Mouse (Mus musculus): ENCODE measurements around the gene Agap3. TPM values are rescaled to one million over a fixed set of nuclear protein-coding genes. Genes with fewer than 3 reads are reported as not detected.

The Agap3 gene
- total and polyA plus RNA-seq, 3 experiments: 78.8 to 106 (median 89.8) TPM

GRCm38 (mm10) chr5:24523806-24524205 is 71.8 kb downstream of the Agap3 start:
- no peak for DNase-seq

DNA sequence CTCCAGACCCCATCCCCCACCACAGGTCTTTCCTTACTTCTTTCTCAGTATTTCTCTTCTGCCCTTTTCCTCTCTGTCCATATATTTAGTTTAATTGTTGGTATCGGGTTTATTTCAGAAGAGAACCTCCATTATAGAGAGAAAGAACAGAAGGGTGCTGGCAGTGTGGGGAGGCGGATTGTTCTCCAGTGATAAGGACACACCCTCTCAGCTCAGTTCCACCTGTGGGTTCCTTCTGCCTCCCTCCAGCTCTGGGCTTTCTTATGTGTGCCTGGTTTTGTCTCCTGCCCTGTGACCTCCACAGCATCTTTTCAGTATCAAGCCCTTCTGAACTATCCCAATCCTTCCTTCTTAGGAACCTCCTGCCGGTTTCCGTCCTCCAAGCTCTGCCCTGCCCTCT is 72.5 kb downstream of the Agap3 start:
- no peak for DNase-seq

DNA sequence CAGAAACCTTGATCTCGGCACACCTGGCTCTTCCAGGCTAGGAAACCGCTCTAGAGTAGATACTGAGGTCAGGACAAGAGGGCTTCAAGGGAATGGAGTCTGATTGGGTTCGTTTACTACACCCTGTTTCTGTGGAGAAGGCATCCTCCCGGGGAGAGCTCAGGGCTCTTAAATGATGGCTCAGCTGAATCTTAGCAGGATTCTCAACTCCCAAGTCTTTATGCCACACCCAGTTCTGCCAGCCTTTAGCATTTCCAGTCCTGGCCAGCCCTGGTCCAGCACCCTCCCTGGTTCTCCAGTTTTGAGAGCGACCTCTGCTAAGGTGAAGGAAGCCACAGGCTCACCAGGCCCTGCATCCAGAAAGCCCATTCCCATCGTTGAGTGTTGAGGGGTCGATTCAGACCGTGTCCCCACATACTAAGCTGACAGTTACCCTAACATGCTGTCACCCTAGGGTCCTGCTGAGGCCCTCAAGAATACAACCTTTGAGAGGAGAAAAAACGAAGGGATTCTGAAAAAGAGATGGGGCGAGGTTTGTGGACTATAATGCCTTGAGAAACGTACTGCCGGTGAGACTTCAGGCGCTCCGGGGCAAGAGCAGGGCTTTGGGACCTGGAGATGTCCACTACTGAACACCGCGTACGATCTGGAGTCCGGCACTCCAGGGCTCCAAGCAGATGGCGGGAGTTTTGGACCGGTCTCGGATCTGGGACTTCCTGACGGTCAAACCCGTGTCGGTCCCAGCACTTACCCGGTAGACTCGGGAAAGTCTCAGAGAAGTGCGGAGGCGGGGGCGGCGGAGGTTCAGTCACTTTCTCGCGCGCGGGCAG is 73.6 kb downstream of the Agap3 start:
- no peak for DNase-seq

GRCm38 (mm10) chr5:24526190-24526888 is 74.4 kb downstream of the Agap3 start:
- no peak for DNase-seq

DNA sequence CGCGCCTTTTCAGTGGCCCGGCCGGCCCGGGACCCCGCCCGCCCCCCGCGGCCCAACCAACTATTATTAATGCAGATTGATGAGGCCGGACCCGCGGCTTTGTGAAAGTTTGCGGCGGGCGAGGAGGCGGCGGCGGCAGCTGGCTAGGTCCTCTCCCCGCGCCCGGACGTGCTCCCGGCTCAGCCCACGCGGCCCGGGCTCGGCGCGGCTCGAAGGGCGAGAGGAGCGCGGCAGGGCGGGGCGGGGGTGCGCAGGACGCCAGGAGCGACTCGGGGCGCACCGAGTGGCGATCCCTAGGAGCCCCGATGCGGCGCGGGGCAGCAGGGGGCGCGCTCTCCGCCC is 74.9 kb downstream of the Agap3 start, which contains the start of gene Gbx1:
Gene Gbx1, minus strand, starts transcription at position 314 of the 342 bp plus-strand sequence.
- DNase-seq: peak; percentile 51

- DNase-seq: no peak
Measured at GRCm38 (mm10) chr5:24527780-24528179, 75.8 kb downstream of the Agap3 start.

GRCm38 (mm10) chr5:24530042-24530689 is 78.2 kb downstream of the Agap3 start:
- DNase-seq: peak; percentile 91

DNA sequence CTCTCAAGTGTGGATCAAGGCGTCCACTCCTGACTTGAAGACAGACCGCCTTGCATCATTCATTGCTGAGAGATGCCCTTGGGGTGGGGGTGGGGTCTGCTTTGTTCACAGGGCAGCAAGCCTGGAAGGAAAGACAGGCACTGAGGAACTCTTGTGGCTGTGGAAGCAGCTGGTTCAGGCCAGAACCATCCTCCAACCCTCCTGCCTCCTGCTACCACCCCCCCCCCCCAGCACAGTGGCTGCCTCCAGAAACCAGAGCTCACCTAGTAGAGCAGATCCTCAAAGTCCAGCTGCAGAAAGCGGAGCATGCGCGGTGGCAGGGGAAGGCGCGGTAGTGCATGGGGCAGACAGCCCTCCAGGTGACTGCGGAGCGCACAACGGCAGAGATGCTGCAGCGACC is 81.4 kb downstream of the Agap3 start:
- DNase-seq: no peak

- DNase-seq: no peak
Measured at GRCm38 (mm10) chr5:24534292-24534691, 82.3 kb downstream of the Agap3 start.

GRCm38 (mm10) chr5:24535731-24536130 is 83.8 kb downstream of the Agap3 start:
- DNase-seq: no peak

GRCm38 (mm10) chr5:24536511-24536910 is 84.5 kb downstream of the Agap3 start:
- DNase-seq: peak; percentile 66

DNA sequence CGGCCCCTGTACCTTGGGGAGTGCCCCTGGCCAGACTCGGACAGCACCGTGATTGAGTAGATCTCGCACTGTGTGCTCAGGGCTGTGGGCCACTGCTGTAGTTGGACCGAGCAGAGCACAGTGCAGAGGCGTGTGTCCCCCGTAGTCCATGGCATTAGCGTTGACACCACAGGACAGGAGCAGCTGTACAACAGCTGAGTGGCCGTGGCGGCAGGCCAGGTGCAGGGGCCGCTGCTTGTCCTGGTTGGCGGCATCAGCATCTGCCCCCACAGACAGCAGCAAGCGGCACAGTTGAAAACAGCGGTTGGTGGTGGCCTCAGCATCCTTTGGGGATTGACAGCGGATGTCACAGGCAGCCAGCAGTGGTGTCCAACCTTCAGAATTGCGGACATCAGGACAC is 85.6 kb downstream of the Agap3 start:
- no peak for DNase-seq

DNA sequence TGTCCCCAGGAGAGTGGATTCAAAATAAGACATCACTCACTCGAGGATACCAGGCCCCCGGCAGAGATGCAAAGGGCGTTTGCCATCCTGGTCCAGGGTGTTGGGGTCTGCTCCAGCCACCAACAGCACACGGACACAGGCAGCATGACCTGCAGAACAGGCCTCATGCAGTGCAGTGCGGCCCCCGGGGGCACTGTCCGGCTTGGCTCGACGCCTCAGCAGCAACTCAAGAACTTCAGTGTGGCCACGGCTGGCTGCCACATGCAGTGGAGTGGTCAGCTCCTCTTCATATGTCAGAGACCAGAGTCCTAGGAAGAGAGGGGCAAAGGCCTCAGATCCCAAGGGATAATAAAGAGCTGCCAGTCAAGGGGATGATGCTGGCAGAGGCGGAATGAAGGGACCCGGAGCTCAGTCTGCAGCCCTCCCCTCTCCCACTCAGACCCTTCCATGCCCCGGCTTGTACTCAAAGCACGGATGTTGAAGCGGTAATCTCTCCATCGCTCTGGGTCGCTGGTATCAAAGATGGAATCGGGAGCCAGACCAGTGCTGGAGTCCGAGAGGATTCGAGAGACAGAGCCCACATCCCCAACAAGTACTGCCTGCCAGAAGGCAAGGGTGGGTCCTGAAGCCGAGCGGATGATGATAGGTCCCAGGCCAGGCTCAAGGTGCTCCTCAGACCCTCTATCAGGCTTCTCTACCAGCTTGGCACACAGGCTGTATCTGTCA is 87.8 kb downstream of the Agap3 start:
- no peak for DNase-seq

DNA sequence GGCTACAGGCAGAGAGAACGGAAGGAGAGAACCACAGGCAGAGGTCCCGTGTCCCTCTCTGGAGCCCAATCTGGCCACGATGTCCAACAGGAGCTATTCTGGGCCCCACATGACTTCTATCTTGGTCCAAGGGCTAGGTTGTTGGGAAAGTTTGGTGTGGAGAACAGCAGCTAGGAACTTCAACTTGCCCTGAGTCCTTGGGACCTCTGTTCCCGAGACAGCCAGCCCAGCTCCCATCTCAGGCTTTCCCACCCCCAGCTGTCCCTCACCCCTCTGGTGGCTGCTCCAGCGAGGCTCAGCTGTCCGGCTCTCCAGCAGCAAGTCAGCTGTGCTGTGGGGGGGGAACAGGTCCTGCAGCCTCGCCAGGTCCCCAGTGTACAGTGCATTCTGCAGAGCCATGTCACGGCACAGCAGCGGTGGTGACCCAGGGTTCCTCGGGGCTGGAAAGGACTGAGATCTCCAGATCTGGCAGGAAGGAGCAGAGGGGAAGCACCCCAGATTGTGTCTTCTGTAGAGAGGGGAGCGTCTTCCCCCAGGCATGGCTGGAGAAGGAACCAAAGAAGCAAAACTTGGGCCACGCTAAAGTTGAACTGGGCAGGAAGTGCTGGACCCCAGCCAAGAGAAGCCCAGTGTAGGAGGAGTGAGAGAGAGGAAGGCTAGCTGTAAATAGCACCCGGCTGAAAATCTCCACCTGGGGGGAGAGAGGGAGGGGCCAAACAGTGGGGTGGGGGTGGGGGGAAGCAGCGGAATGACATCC is 88.6 kb downstream of the Agap3 start, which contains the start of gene Asb10:
Gene Asb10, minus strand, starts transcription at position 592 of the 757 bp plus-strand sequence.
- DNase-seq: peak; percentile 51

- no peak for DNase-seq
Measured at GRCm38 (mm10) chr5:24541144-24541569, 89.2 kb downstream of the Agap3 start.

DNA sequence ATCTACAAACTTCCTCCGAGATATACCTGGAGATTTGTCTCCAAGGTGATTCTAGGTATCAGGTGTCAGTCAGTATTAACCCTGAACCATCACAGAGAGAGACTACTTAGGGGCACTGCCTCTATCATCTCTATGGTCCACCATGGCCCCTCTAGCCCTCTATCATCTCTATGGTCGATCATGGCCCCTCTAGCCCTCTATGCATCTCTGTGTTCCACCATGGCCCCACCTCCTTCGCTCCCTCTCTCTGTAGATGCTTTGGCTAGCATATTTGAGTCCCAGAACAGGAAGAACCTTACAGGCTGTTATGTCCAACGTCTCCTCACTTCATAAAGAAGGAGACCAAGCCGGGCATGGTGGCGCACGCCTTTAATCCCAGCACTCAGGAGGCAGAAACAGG is 90.7 kb downstream of the Agap3 start:
- no peak for DNase-seq

- no peak for DNase-seq
Measured at GRCm38 (mm10) chr5:24550598-24551316, 98.8 kb downstream of the Agap3 start.

GRCm38 (mm10) chr5:24551317-24551688 is 99.3 kb downstream of the Agap3 start:
- no peak for DNase-seq

Data from adrenal gland, adult 2 months (tissue).